Mouse (Mus musculus) thymus, adult 2 months (tissue): Measurements from ENCODE around the gene Itgax.

Experiments used
- CTCF ChIP-seq: fragments of 200-500 bp; IDR thresholded peaks from 2 replicates; pipeline ENCODE4 v1.5.1; 2012; ENCODE audit warnings: mild to moderate bottlenecking, control low read depth, low read length, moderate library complexity, borderline replicate concordance; ENCODE audit not compliant: control insufficient read depth, poor library complexity, insufficient read depth; ENCODE audit errors: extremely low read depth
- POLR2A ChIP-seq: fragments of 200-500 bp; IDR thresholded peaks from 2 replicates; pipeline ENCODE4 v1.6.1; 2012; ENCODE audit warnings: mild to moderate bottlenecking, low read length, control low read depth, moderate library complexity; ENCODE audit not compliant: control insufficient read depth, poor library complexity, insufficient read depth; ENCODE audit errors: extremely low read depth

GRCm38 (mm10) chr7:128080012-128080411 lies 49.3 kb upstream of the Itgax start:
- TF ChIP-seq CTCF (no peak), POLR2A (no peak)
